Mouse (Mus musculus) CH12.LX (cell line): ENCODE measurements around the gene Slc39a1. TPM values are rescaled to one million over a fixed set of nuclear protein-coding genes. Genes with fewer than 3 reads are reported as not detected.

Experiments
- DNase-seq: peaks from one replicate; pipeline ENCODE4 v3.0.0-alpha.2; 2013; ENCODE audit errors: extremely low read depth
- H3K27ac ChIP-seq: 2 replicates; pipeline ENCODE4 v1.5.1; 2012; ENCODE audit warnings: low read depth, mild to moderate bottlenecking, control low read depth, moderate library complexity; ENCODE audit not compliant: insufficient read depth
- H3K27me3 ChIP-seq: replicated peaks from 2 replicates; pipeline ENCODE3; 2012; ENCODE audit warnings: inconsistent platforms
- H3K36me3 ChIP-seq, 2 experiments: replicated peaks in 1 of 2; 2 replicates each; pipeline versions ENCODE3 to v1.6.1; 2012; ENCODE audit warnings: inconsistent platforms in 1 of 2, low read length in 1 of 2, mild to moderate bottlenecking in 1 of 2, mixed read lengths in 1 of 2, moderate library complexity in 1 of 2; ENCODE audit not compliant: control insufficient read depth in 1 of 2, insufficient read depth in 1 of 2
- H3K4me1 ChIP-seq, 2 experiments: 2 replicates each; pipeline ENCODE4 v1.6.1; 2012; ENCODE audit warnings: inconsistent platforms in 1 of 2, moderate library complexity in 1 of 2; ENCODE audit not compliant: insufficient read depth in 2 of 2, control insufficient read depth in 1 of 2
- H3K4me2 ChIP-seq: 2 replicates; pipeline ENCODE4 v1.6.1; 2012; ENCODE audit warnings: low read depth, mild to moderate bottlenecking, control low read depth; ENCODE audit not compliant: poor library complexity, insufficient read depth, severe bottlenecking
- H3K4me3 ChIP-seq, 3 experiments: fragments of 150-350 bp in 1 of 3; sonication (generic) in 1 of 3; replicated peaks in 1 of 3; 2 replicates each; pipeline versions ENCODE3 to v1.5.1; 2011 to 2012; ENCODE audit warnings: low read depth in 2 of 3, low read length in 2 of 3, mild to moderate bottlenecking in 2 of 3, moderate library complexity in 2 of 3, control low read depth in 1 of 3, improper control_type of control experiment in 1 of 3, inconsistent platforms in 1 of 3, mixed read lengths in 1 of 3; ENCODE audit not compliant: poor library complexity in 1 of 3
- H3K79me2 ChIP-seq: replicated peaks from 2 replicates; pipeline ENCODE4 v1.6.1; 2012; ENCODE audit warnings: mild to moderate bottlenecking, moderate library complexity; ENCODE audit not compliant: control insufficient read depth, poor library complexity, insufficient read depth, severe bottlenecking; ENCODE audit errors: extremely low read depth
- H3K9ac ChIP-seq: 2 replicates; pipeline ENCODE4 v1.6.1; 2012; ENCODE audit warnings: low read depth, mild to moderate bottlenecking, control low read depth, moderate library complexity; ENCODE audit not compliant: insufficient read depth
- H3K9me3 ChIP-seq: replicated peaks from 2 replicates; pipeline ENCODE3; 2012; ENCODE audit warnings: low read length, inconsistent platforms, mixed read lengths
- CHD1 ChIP-seq: IDR thresholded peaks from 2 replicates; pipeline ENCODE4 v1.6.1; 2012; ENCODE audit warnings: low read depth, low read length, improper control_type of control experiment, inconsistent platforms
- CHD2 ChIP-seq: IDR thresholded peaks from 2 replicates; pipeline ENCODE4 v1.6.1; 2011; ENCODE audit warnings: low read length, improper control_type of control experiment
- CTCF ChIP-seq, 2 experiments: IDR thresholded peaks in 1 of 2; conservative IDR thresholded peaks in 1 of 2; 2 replicates each; pipeline ENCODE4 v1.5.1; 2011 to 2012; ENCODE audit warnings: low read depth in 2 of 2, low read length in 2 of 2, improper control_type of control experiment in 1 of 2, inconsistent platforms in 1 of 2, mild to moderate bottlenecking in 1 of 2, moderate library complexity in 1 of 2
- E2F4 ChIP-seq: IDR thresholded peaks from 2 replicates; pipeline ENCODE4 v1.6.1; 2011; ENCODE audit warnings: low read depth, low read length, improper control_type of control experiment; ENCODE audit not compliant: insufficient replicate concordance
- ELF1 ChIP-seq: IDR thresholded peaks from 2 replicates; pipeline ENCODE4 v1.6.1; 2014; ENCODE audit warnings: low read depth, mild to moderate bottlenecking, inconsistent platforms, low read length, improper control_type of control experiment
- ETS1 ChIP-seq: conservative IDR thresholded peaks from 2 replicates; pipeline ENCODE4 v1.6.1; 2012; ENCODE audit warnings: low read depth, mild to moderate bottlenecking, inconsistent platforms, low read length, improper control_type of control experiment, moderate library complexity
- HCFC1 ChIP-seq: IDR thresholded peaks from 2 replicates; pipeline ENCODE4 v1.6.1; 2012; ENCODE audit warnings: low read depth, mild to moderate bottlenecking, inconsistent platforms, low read length, improper control_type of control experiment
- IRF4 ChIP-seq: IDR thresholded peaks from 2 replicates; pipeline ENCODE4 v1.6.1; 2014; ENCODE audit warnings: low read depth, mild to moderate bottlenecking, inconsistent platforms, low read length, improper control_type of control experiment
- JUND ChIP-seq: conservative IDR thresholded peaks from 2 replicates; pipeline ENCODE4 v1.6.1; 2011; ENCODE audit warnings: low read depth, low read length, improper control_type of control experiment
- KAT2A ChIP-seq: IDR thresholded peaks from 2 replicates; pipeline ENCODE4 v1.6.1; 2012; ENCODE audit warnings: low read length, improper control_type of control experiment, inconsistent platforms; ENCODE audit not compliant: insufficient replicate concordance
- MAFK ChIP-seq: IDR thresholded peaks from 2 replicates; pipeline ENCODE4 v1.6.1; 2011; ENCODE audit warnings: low read length, improper control_type of control experiment; ENCODE audit not compliant: insufficient replicate concordance
- MAX ChIP-seq: IDR thresholded peaks from 2 replicates; pipeline ENCODE4 v1.6.1; 2011; ENCODE audit warnings: low read length, improper control_type of control experiment
- MAZ ChIP-seq: IDR thresholded peaks from 2 replicates; pipeline ENCODE4 v1.6.1; 2012; ENCODE audit warnings: low read depth, mild to moderate bottlenecking, inconsistent platforms, low read length, improper control_type of control experiment, moderate library complexity
- MEF2A ChIP-seq: IDR thresholded peaks from 2 replicates; pipeline ENCODE4 v1.6.1; 2014; ENCODE audit warnings: low read depth, mild to moderate bottlenecking, inconsistent platforms, low read length, improper control_type of control experiment, borderline replicate concordance
- MXI1 ChIP-seq: IDR thresholded peaks from 2 replicates; pipeline ENCODE4 v1.6.1; 2011; ENCODE audit warnings: mild to moderate bottlenecking, low read depth, low read length, improper control_type of control experiment
- MYC ChIP-seq: IDR thresholded peaks from 2 replicates; pipeline ENCODE4 v1.6.1; 2011; ENCODE audit warnings: low read depth, mild to moderate bottlenecking, improper control_type of control experiment, low read length
- NELFE ChIP-seq: IDR thresholded peaks from 2 replicates; pipeline ENCODE4 v1.6.1; 2011; ENCODE audit warnings: low read depth, low read length, improper control_type of control experiment
- NRF1 ChIP-seq: IDR thresholded peaks from 2 replicates; pipeline ENCODE4 v1.6.1; 2014; ENCODE audit warnings: low read depth, mild to moderate bottlenecking, inconsistent platforms, low read length, improper control_type of control experiment, moderate library complexity
- PAX5 ChIP-seq: IDR thresholded peaks from 2 replicates; pipeline ENCODE4 v1.6.1; 2012; ENCODE audit warnings: low read length, inconsistent platforms, mixed read lengths
- POLR2A ChIP-seq: IDR thresholded peaks from 2 replicates; pipeline ENCODE4 v1.6.1; 2011; ENCODE audit warnings: low read depth, mild to moderate bottlenecking, improper control_type of control experiment, low read length
- POLR2AphosphoS2 ChIP-seq: IDR thresholded peaks from 2 replicates; pipeline ENCODE4 v1.6.1; 2011; ENCODE audit warnings: low read depth, low read length, improper control_type of control experiment
- RAD21 ChIP-seq: IDR thresholded peaks from 2 replicates; pipeline ENCODE4 v1.6.1; 2011; ENCODE audit warnings: low read depth, mild to moderate bottlenecking, low read length, improper control_type of control experiment, moderate library complexity
- RCOR1 ChIP-seq: conservative IDR thresholded peaks from 2 replicates; pipeline ENCODE4 v1.6.1; 2012; ENCODE audit warnings: low read depth, mild to moderate bottlenecking, inconsistent platforms, low read length, improper control_type of control experiment
- SIN3A ChIP-seq: IDR thresholded peaks from 2 replicates; pipeline ENCODE4 v1.6.1; 2012; ENCODE audit warnings: low read length, improper control_type of control experiment, inconsistent platforms
- SMC3 ChIP-seq: IDR thresholded peaks from 2 replicates; pipeline ENCODE4 v1.6.1; 2011; ENCODE audit warnings: low read depth, low read length, improper control_type of control experiment
- TBP ChIP-seq: conservative IDR thresholded peaks from 2 replicates; pipeline ENCODE4 v1.6.1; 2011; ENCODE audit warnings: low read depth, low read length, improper control_type of control experiment
- TCF12 ChIP-seq: IDR thresholded peaks from 2 replicates; pipeline ENCODE4 v1.6.1; 2014; ENCODE audit warnings: low read depth, mild to moderate bottlenecking, inconsistent platforms, low read length, improper control_type of control experiment
- UBTF ChIP-seq: IDR thresholded peaks from 2 replicates; pipeline ENCODE4 v1.6.1; 2012; ENCODE audit warnings: low read depth, mild to moderate bottlenecking, inconsistent platforms, low read length, improper control_type of control experiment, moderate library complexity
- USF1 ChIP-seq: IDR thresholded peaks from 2 replicates; pipeline ENCODE4 v1.6.1; 2014; ENCODE audit warnings: low read depth, mild to moderate bottlenecking, inconsistent platforms, low read length, improper control_type of control experiment
- USF2 ChIP-seq: conservative IDR thresholded peaks from 2 replicates; pipeline ENCODE4 v1.6.1; 2011; ENCODE audit warnings: low read depth, low read length, improper control_type of control experiment
- ZC3H11A ChIP-seq: IDR thresholded peaks from 2 replicates; pipeline ENCODE4 v1.6.1; 2012; ENCODE audit warnings: low read depth, mild to moderate bottlenecking, inconsistent platforms, low read length, improper control_type of control experiment
- ZKSCAN1 ChIP-seq: IDR thresholded peaks from 2 replicates; pipeline ENCODE4 v1.6.1; 2012; ENCODE audit warnings: low read depth, inconsistent platforms, low read length, improper control_type of control experiment, borderline replicate concordance
- ZMIZ1 ChIP-seq: IDR thresholded peaks from 2 replicates; pipeline ENCODE4 v1.6.1; 2012; ENCODE audit warnings: low read depth, mild to moderate bottlenecking, inconsistent platforms, low read length, improper control_type of control experiment
- ZNF384 ChIP-seq: IDR thresholded peaks from 2 replicates; pipeline ENCODE4 v1.6.1; 2012; ENCODE audit warnings: low read depth, low read length, improper control_type of control experiment, inconsistent platforms
- dilution Hi-C: fragments of 300-500 bp; cut with MboI; formaldehyde crosslinking; loops from 2 replicates; pipeline ENCODE4 v1.14.3; 2020; ENCODE audit warnings: low sequenced_read_pairs; ENCODE audit not compliant: extremely low pct_unique_long_range_greater_than_20kb, extremely low pct_ligation_motif_present
- in situ Hi-C: fragments of 300-500 bp; cut with MboI; formaldehyde crosslinking; loops from 3 replicates; pipeline ENCODE4 v1.14.3; 2019; ENCODE audit warnings: low sequenced_read_pairs, low pct_ligation_motif_present, low pct_unique_long_range_greater_than_20kb, mixed read lengths
- polyA plus RNA-seq: library from polyadenylated mRNA; unstranded; fragments of >175 nt; gene quantifications from 2 replicates; pipeline ENCODE4 v1.2.1, GENCODE M21; 2012; ENCODE audit warnings: low read depth; ENCODE audit not compliant: insufficient read length
- total RNA-seq, 2 experiments: library from RNA; depleted of rRNA; stranded (reverse); fragments of 300-350 nt in 1 of 2; fragments of >200 nt in 1 of 2; gene quantifications; 2 replicates each; pipeline ENCODE4 v1.2.3; 2012 to 2014

Slc39a1 gene
- total and polyA plus RNA-seq, 3 experiments = 23.8 to 42.2 (median 40.7) TPM

GRCm38 (mm10) chr3:90213377-90213866 is 34.5 kb upstream of the Slc39a1 start, which contains the start of the genes Rps27 and Rab13:
Rps27 (minus strand) TSS chr3:90213651.
Rab13 (plus strand) TSS chr3:90213695.
- H3K27ac ChIP-seq = peak within 1 kb of the TSS; percentile 84
- no peaks in the 10 kb centered on the region for H3K9me3 ChIP-seq
- H3K4me1 ChIP-seq = peaks cover 2 to 35% of the 10 kb centered on the region in 2 experiments; a peak in 3 of 4 replicates
- peak within 1 kb of the TSS; percentile 69 to 96 (median 74) for H3K4me3 ChIP-seq
- no peak for TF ChIP-seq ZC3H11A
- TF ChIP-seq ZNF384 = no peak
- no peak for TF ChIP-seq SMC3
- peak; percentile 80 for TF ChIP-seq TCF12
- peak; percentile 94 for TF ChIP-seq ZMIZ1
- TF ChIP-seq KAT2A = peak; percentile 87; the same call in 1 of the 2 replicates
- no peak for TF ChIP-seq PAX5
- TF ChIP-seq USF1 = no peak
- TF ChIP-seq POLR2AphosphoS2 = peak; percentile 94
- peak; percentile 85 for TF ChIP-seq NRF1
- TF ChIP-seq CHD2 = no peak
- TF ChIP-seq SIN3A = peak; percentile 94
- TF ChIP-seq MAZ = no peak
- peak; percentile 99 for TF ChIP-seq POLR2A
- no peak for TF ChIP-seq UBTF
- TF ChIP-seq ELF1 = peak; percentile 97
- TF ChIP-seq TBP = peak; percentile 99
- no peak for TF ChIP-seq CTCF (conservative IDR thresholded peaks at IDR 0.05 in 1 of 2, IDR thresholded peaks at IDR 0.05 in 1 of 2; ENCODE audit: low read depth in 2 of 2, low read length in 2 of 2)
- peak; percentile 100 for TF ChIP-seq NELFE
- TF ChIP-seq MXI1 = peak; percentile 86; the same call in 1 of the 2 replicates
- no peak for TF ChIP-seq E2F4
- TF ChIP-seq CHD1 = no peak
- TF ChIP-seq MAX = peak; percentile 74
- peak; percentile 56; the same call in 1 of the 2 replicates for TF ChIP-seq RCOR1
- no peak for TF ChIP-seq USF2
- no peak for TF ChIP-seq MAFK
- no peak for TF ChIP-seq ZKSCAN1
- TF ChIP-seq RAD21 = no peak
- TF ChIP-seq JUND = 0 out of 2 replicates have a peak, but pooled peaks have one; percentile 26
- TF ChIP-seq ETS1 = 0 out of 2 replicates have a peak, but pooled peaks have one; percentile 2
- peak; percentile 95 for TF ChIP-seq HCFC1
- TF ChIP-seq MYC = peak; percentile 88
- TF ChIP-seq MEF2A = peak; percentile 75
- no peak; the same call in 1 of the 2 replicates for TF ChIP-seq IRF4
- in situ Hi-C loops = no loop called here
- dilution Hi-C loops = no loop called here
- H3K79me2 ChIP-seq = peaks cover 35% of the 10 kb centered on the region
- peak within 1 kb of the TSS; percentile 94 for H3K9ac ChIP-seq
- H3K36me3 ChIP-seq = peaks cover 29 to 41% of the 10 kb centered on the region in 2 experiments
- peak; percentile 97 for DNase-seq
- no peaks in the 10 kb centered on the region for H3K27me3 ChIP-seq
- H3K4me2 ChIP-seq = peak within 1 kb of the TSS; percentile 99
